11 mouse cellular contexts compared by ENCODE assay signal in the genomic region with DNA sequence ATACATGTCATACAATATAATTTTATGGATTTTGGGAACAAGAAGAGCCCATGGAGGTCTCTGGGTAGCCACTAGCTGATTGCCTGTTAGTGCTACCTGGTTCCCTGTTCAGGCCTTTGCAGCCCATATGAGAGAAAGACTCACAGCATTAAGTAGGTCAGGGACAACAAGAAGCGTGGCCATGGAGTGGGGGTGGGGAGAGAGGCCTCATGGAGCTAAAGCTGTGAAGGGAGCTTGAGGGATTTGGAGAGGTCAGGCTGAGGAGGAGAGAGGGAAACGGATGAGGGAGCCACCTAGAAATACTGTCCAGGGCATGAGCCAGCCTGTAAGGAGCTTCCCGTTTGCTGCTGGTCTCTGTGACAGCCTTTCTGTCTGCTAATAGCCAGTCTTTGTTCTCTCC.
A peak's percentile ranks its signal among the peaks of the same experiment; 100 is the strongest.
DNase-seq lines count a peak whose midpoint lies in the region; ATAC-seq lines count a peak whose summit lies in the region.
"Had no signal": no experiment of that assay in that cellular context is flagged by ENCODE, and none has a peak within 500 bp of the region (broad histone marks: within the 10 kb centered on the region; RNA-seq: fewer than 3 reads in every experiment).

No protein-coding gene starts in this region.

- H3K27me3 ChIP-seq in heart, embryonic 16.5 days (ENCODE audit: control insufficient read depth, insufficient read depth, low read length), result no peaks in the 10 kb centered on the region
- H3K27me3 ChIP-seq in hindbrain, embryonic 13.5 days, result no peaks in the 10 kb centered on the region
- H3K27me3 ChIP-seq in neural tube, embryonic 13.5 days, result no peaks in the 10 kb centered on the region

- no peak overlapping the region for H3K4me3 ChIP-seq in heart, embryonic 16.5 days (ENCODE audit: low read length)
- H3K4me3 ChIP-seq in hindbrain, embryonic 13.5 days, result no peak overlapping the region
- H3K4me3 ChIP-seq in neural tube, embryonic 13.5 days, result no peak overlapping the region

- H3K4me2 ChIP-seq in heart, embryonic 16.5 days (ENCODE audit: low read depth, low read length), result no peak overlapping the region
- H3K4me2 ChIP-seq in hindbrain, embryonic 13.5 days, result no peak overlapping the region
- no peak overlapping the region for H3K4me2 ChIP-seq in neural tube, embryonic 13.5 days

- no peaks in the 10 kb centered on the region for H3K9me3 ChIP-seq in heart, embryonic 16.5 days (replicated peaks; ENCODE audit: control insufficient read depth, low read length)
- no peaks in the 10 kb centered on the region for H3K9me3 ChIP-seq in hindbrain, embryonic 13.5 days
- no peaks in the 10 kb centered on the region for H3K9me3 ChIP-seq in neural tube, embryonic 13.5 days

- no peaks in the 10 kb centered on the region for H3K36me3 ChIP-seq in heart, embryonic 16.5 days (ENCODE audit: control insufficient read depth, insufficient read depth)
- no peaks in the 10 kb centered on the region for H3K36me3 ChIP-seq in hindbrain, embryonic 13.5 days
- H3K36me3 ChIP-seq in neural tube, embryonic 13.5 days, result no peaks in the 10 kb centered on the region

- no peak for ATAC-seq in heart, embryonic 16.5 days (replicated peaks; ENCODE audit: extremely low read depth, insufficient read depth, low FRiP score)
- no peak for ATAC-seq in hindbrain, embryonic 13.5 days (ENCODE audit: low FRiP score)
- ATAC-seq in neural tube, embryonic 13.5 days (ENCODE audit: low read depth), result no peak
- ATAC-seq: intestine, postnatal 0 days had no signal

- no peak overlapping the region for H3K9ac ChIP-seq in heart, embryonic 16.5 days (ENCODE audit: low read length)
- H3K9ac ChIP-seq in hindbrain, embryonic 13.5 days, result no peak overlapping the region
- H3K9ac ChIP-seq in neural tube, embryonic 13.5 days, result no peak overlapping the region

- H3K4me1 ChIP-seq in heart, embryonic 16.5 days (ENCODE audit: control insufficient read depth, insufficient read depth, low read length), result peaks cover 40% of the 10 kb centered on the region
- H3K4me1 ChIP-seq in hindbrain, embryonic 13.5 days (replicated peaks), result peaks cover 45% of the 10 kb centered on the region
- H3K4me1 ChIP-seq in neural tube, embryonic 13.5 days (replicated peaks), result peaks cover 43% of the 10 kb centered on the region

- 45% methylated on average over 3 of the region's 3 CpGs for WGBS in heart, embryonic 16.5 days
- WGBS in hindbrain, embryonic 13.5 days, result 43% methylated on average over 3 of the region's 3 CpGs
- WGBS in neural tube, embryonic 13.5 days, result 36% methylated on average over 3 of the region's 3 CpGs

- peak overlapping the region; percentile 62 for H3K27ac ChIP-seq in heart, embryonic 16.5 days (ENCODE audit: low read length)
- H3K27ac ChIP-seq in hindbrain, embryonic 13.5 days, result peak overlapping the region; percentile 66
- peak overlapping the region; percentile 71 for H3K27ac ChIP-seq in neural tube, embryonic 13.5 days (replicated peaks)

- peak; percentile 55 for DNase-seq in adrenal gland, adult 2 months
- no peak for DNase-seq in adrenal gland, adult 8-10 months
- DNase-seq in heart, postnatal 25 days (ENCODE audit: low spot score), result no peak
- DNase-seq in cerebellum, postnatal 4 days (ENCODE audit: low spot score in 2 of 2), result no peak
- DNase-seq in cerebellum, adult 11 months, result no peak
- DNase-seq: cerebellum, adult 8-10 months; spleen, adult 18-20 months had no signal

- intact Hi-C loops in heart, postnatal 25 days (cut with DNase I), result loop anchor here (5.0 kb wide), 1 partner anchor 60 kb away; no protein-coding TSS in a partner anchor
